Mouse (Mus musculus) left cerebral cortex, adult 8-10 months (tissue): ENCODE measurements around the gene Rab11fip5. TPM values are rescaled to one million over a fixed set of nuclear protein-coding genes. Genes with fewer than 3 reads are reported as not detected.

Source experiments
- DNase-seq, 2 experiments: peaks; one replicate each; pipeline ENCODE4 v3.0.0; 2022; ENCODE audit warnings: low spot score in 2 of 2
- total RNA-seq, 4 experiments: library from RNA; stranded (reverse); gene quantifications; 2 replicates each; pipeline ENCODE4 v1.2.4; 2022

Rab11fip5 gene
- 10 to 100 TPM; 76.8 to 87.2 (median 83.1) TPM for total RNA-seq

- peak in 1 of 2 experiments; percentile 39 for DNase-seq
Measured at GRCm38 (mm10) chr6:85373951-85374733, at the start of gene Rab11fip5. Gene Rab11fip5 (minus strand): TSS chr6:85374634.

- DNase-seq = no peak
Measured at GRCm38 (mm10) chr6:85423836-85424379, 49.5 kb upstream of the Rab11fip5 start, which contains the start of gene Noto. Gene Noto (plus strand): TSS chr6:85423886.

DNA sequence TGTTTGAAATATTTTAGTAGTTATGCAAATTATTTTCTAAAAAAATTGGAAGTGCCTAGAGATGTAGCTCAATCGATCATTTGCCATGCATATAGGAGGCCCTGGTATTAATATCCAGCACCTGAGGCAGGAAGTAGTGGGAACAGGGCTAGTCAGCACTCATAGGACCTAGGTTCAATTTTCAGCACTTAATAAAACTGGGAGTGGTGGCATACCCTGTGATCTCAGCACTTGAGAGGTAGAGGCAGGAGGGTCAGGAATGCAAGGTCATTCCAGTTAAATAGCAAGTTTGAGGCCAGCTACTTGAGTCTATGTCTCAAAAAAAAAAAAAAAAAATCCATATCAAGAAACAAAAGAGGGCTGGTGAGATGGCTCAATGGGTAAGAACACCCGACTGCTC lies 44.7 kb upstream of the Rab11fip5 start:
- DNase-seq = no peak

DNA sequence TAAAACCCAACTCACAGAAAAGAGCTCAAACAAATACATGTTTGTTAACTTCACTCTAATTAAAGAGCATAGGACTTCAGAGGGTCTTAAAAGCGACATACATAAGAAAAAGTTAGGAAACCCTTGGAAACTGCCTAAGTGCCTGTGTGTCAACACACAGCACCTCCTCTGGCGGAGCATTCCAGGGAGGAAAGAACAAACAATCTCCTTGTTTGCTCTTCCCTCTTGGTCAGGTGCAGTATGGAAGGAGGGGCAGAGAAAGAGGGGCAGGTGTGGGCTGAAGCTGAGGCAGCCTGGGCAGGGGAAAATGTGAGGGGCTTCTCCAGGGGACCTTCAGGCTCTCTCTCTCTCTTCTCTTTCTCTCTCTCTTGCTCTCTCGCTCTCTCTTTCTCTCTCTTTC lies 41.4 kb upstream of the Rab11fip5 start:
- no peak for DNase-seq

GRCm38 (mm10) chr6:85410771-85411273 lies 36.4 kb upstream of the Rab11fip5 start:
- DNase-seq = no peak

- DNase-seq = no peak
Measured at GRCm38 (mm10) chr6:85409003-85409402, 34.6 kb upstream of the Rab11fip5 start.

DNA sequence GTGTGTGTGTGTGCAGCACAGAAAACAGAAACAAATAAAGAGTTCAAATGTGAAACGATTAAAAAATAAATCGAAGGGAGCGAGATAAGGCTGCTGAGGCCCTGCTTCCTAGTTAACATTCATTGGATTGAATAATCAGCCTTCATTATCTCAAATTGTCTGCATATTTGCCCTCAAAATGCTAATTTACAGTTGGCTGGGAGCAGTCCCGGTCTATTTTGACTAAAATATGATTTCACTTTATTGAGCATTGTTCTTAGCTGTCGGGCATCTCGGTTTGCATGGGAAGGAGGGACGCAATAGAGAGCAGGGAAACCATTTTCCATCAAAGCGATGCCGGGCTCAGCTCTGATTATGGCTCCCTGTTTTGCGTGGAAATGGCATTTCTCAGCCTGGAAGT lies 28.6 kb upstream of the Rab11fip5 start:
- no peak for DNase-seq

- no peak for DNase-seq
Measured at GRCm38 (mm10) chr6:85402613-85403012, 28.2 kb upstream of the Rab11fip5 start.

DNA sequence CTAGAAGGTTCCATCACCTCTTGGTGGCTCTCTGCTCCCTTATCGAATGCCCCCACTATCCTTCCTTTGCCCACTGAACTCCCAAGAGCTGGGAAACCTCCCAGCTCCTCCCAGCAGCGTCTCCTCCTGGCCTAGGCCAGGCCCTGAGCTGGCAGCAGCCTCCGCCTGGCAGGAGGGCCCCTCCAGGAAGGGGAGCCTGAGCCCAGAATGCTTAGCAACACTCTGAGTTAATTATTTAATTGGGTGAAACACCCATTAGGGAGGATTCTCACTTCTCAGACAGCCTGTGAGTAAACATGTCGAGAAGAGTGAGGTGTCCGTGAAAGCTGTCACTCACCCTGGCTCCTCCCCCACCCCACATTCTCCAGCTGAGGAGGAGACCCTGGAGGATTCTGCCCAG lies 25.3 kb upstream of the Rab11fip5 start:
- no peak for DNase-seq

- peak in 1 of 2 experiments; percentile 45 for DNase-seq
Measured at GRCm38 (mm10) chr6:85397165-85397564, 22.7 kb upstream of the Rab11fip5 start.

DNA sequence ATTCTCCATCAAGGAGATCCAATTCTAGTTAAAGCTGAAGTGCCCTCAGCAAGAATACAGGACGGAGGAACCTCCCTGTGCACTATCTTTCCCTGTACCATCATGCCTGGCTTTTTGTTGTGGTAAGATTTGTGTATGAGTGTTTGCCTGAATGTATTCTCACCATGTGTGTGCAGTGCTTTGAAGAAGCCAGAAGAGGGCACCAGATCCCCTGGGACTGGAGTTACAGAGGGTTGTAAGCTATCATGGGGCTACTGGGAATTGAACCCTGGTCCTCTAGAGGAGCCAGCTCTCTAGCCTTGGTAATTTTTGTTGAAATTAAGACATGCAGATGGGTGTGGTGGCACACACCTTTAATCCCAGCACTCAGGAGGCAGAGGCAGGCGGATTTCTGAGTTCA lies 20.9 kb upstream of the Rab11fip5 start:
- no peak for DNase-seq

- no peak for DNase-seq
Measured at GRCm38 (mm10) chr6:85391803-85392202, 17.4 kb upstream of the Rab11fip5 start.

DNA sequence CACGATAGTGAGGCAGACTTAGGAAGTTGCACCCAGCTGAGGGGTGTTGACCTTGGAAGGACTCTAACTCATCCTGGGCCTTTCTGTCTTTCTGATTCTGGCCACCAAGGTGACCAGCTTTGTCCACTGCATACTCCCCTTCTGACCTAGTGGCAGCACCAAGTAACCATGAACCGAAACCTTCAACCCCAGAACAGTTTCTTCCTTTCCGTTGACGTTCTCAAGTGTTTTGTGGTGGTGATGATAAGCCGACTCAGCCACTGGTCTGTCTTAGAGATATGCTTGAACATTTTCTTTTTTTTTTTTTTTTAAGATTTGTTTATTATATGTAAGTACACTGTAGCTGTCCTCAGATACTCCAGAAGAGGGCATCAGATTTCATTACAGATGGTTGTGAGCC lies 14.2 kb upstream of the Rab11fip5 start:
- no peak for DNase-seq

- no peak for DNase-seq
Measured at GRCm38 (mm10) chr6:85382791-85383190, 8.4 kb upstream of the Rab11fip5 start.

- no peak for DNase-seq
Measured at GRCm38 (mm10) chr6:85381648-85382020, 7.2 kb upstream of the Rab11fip5 start.

DNA sequence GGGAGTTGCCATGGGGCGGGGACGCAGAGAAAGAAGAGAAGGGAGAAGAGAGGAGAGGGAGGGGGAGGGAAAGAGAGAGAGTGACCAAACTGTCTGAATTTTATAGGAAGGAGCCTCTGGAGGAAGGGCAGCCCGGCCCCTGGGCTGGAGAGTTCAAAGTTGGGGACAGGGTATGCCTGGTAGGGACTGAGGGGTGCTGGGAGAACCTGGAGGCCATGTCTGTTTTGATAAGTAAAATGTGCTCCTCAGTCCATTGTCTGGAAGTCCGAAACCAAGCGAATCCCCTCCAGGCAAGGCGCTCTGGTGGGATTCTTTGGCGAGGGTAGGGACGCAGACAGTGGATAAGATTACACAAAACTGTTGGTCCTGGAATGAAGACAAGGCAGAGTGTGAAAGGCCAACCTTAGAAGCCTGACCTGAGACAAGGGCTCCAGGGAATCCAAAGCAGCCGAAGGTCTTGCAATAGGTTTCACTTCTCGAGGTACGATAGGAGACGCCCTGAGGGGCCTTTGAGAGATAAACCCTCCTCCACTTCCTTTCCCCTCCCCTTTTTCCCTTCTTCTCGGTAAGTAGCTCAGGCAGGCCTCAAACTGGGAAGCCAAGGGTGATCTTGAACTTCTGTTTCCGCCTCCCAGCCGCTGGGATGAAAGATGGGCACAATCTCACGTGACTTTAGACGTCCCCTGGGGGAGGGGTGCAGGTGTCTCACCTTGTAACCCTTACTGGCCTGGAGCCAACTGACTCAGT lies 6.6 kb upstream of the Rab11fip5 start:
- DNase-seq = no peak

GRCm38 (mm10) chr6:85380201-85380900 lies 5.9 kb upstream of the Rab11fip5 start:
- DNase-seq = peak in 1 of 2 experiments; percentile 62

DNA sequence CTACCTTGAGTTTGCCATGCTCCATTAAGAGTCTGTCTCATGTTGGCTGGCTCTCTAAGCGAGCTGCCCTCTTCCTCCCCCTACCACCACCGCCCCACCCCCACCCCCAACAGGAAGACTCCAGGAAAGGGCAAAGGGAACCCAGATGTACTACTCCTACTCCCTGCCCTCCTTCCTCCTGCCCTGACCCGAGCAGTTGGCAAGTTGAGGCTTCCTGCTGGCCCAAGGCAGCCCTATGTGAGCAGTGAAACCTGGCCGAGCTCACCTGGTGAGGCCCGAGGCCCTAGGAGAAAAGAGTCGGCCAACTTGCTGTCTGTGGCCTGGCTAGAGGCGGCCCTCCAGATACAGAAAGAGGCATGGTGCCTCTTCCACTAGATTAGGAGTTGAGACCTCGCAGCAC lies 4.2 kb upstream of the Rab11fip5 start:
- no peak for DNase-seq

DNA sequence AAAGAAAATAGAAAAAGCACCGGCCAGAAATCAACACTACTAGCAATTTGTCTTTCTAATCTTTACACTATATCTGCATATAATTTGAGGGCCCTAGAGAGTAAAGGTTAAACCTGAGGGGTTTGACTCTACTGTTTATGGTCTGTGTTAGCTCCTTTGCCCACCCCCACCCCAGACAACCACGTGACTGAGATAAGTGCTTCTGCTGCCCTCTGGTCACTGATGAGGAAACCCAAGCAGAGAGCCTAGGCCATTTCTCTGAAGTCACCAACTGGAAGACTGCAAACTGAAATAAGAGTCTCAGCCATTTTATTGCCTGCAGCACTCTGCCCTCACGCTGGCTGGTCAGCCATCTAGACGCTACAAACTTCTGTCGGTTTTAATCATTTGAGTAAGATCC lies 3.4 kb upstream of the Rab11fip5 start:
- no peak for DNase-seq

DNA sequence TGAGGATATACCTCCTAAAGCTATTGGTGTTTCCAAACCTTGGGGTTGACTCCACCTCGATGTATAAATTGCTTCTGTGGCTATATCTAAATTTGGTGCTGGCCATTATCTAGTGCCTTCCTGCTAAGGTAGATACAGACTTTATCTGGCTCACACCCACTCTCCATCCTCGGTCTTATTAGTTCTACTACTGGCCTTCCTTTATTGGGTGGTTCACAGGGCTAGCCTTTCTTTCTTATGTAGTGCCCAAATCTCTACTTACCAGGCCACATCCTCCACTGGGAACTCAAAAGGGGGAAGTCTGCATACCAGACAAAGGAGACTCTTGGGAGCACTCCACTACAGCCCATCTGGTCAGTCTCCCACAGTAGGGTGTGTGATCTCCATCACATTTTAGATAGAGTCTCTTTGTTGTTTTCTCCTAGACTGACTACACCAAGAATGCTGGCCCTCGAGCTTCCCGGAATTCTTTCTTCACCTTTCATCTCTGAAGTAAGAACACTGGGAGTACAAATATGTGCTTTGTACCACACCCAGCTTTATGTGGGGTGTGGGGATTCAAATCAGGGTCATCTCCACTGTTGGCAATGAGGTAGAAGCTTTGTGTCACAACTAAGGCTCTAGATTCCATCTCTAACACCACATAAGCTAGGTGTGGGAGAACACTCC lies 2.8 kb upstream of the Rab11fip5 start:
- DNase-seq = no peak

DNA sequence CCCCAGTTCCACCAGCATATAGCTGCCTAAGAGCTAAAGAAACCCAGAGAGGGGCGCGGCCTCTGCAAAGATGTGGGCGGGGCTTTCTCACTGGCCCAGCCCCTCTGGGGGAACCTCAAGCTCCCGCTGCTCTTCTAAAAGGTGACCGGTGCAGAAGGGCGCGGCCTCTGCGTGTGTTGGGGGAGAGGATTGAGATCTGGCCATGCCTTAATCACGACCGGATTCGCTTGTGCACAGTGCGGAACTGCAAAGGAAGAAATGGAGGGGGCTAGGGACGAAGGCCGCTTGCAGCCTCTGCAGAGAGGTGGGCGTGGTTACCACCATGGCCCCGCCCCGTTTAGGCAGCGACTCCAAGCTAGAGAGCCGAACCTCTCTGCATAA lies 290 bp upstream of the Rab11fip5 start:
- peak; percentile 94 to 95 for DNase-seq
